In the genomic region with DNA sequence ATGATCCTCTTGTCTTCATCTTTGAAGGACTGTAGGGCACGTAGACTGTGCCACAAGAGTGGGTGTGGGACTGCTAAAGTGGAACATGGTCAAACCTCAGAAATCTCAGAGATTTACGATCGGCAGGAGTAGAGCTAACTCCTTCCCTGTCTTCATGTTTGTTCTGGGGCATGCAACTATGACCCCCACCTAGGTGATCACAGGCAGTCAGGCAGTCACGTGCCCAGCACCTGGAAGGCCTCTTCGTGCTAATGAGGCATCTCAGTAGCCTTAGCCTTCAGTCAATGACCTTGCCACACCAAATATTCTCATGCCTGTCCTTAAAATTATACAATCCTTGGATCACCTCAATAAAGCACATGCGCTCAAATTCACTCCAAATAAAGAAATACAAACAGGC, we compare ENCODE assay signal across 16 mouse cellular contexts.
"Had no signal": no experiment of that assay in that cellular context is flagged by ENCODE, and none has a peak within 500 bp of the region (broad histone marks: within the 10 kb centered on the region; RNA-seq: fewer than 3 reads in every experiment).

No protein-coding gene starts in this region.

- H3K9me3 ChIP-seq: neural tube, embryonic 13.5 days; neural tube, embryonic 15.5 days; stomach, embryonic 15.5 days had no signal

- DNase-seq: retina, postnatal 1 day; right cerebral cortex, adult 18-20 months; right cerebral cortex, postnatal 14 days; right cerebral cortex, postnatal 25 days; right cerebral cortex, postnatal 4 days; spleen, adult 18-20 months; thymus, adult 18-20 months; thymus, adult 2 months; thymus, postnatal 14 days; thymus, postnatal 25 days; thymus, postnatal 36 days; thymus, postnatal 4 days had no signal

- H3K36me3 ChIP-seq: neural tube, embryonic 13.5 days; neural tube, embryonic 15.5 days; stomach, embryonic 15.5 days had no signal

- H3K9ac ChIP-seq: neural tube, embryonic 13.5 days; neural tube, embryonic 15.5 days; stomach, embryonic 15.5 days had no signal

- H3K4me3 ChIP-seq: neural tube, embryonic 13.5 days; neural tube, embryonic 15.5 days; stomach, embryonic 15.5 days had no signal

- H3K4me2 ChIP-seq: neural tube, embryonic 13.5 days; neural tube, embryonic 15.5 days; stomach, embryonic 15.5 days had no signal

- H3K27me3 ChIP-seq: neural tube, embryonic 13.5 days; neural tube, embryonic 15.5 days; stomach, embryonic 15.5 days had no signal

- H3K27ac ChIP-seq: neural tube, embryonic 13.5 days; neural tube, embryonic 15.5 days; stomach, embryonic 15.5 days; stomach, postnatal 0 days had no signal
